Mouse (Mus musculus): ENCODE data around the gene Cutal.
"Not testable (repeated sequence)": the region's sequence is repeated elsewhere in the genome, so short reads cannot be mapped to it uniquely, and the experiment has no call there.

The Cutal gene

DNA sequence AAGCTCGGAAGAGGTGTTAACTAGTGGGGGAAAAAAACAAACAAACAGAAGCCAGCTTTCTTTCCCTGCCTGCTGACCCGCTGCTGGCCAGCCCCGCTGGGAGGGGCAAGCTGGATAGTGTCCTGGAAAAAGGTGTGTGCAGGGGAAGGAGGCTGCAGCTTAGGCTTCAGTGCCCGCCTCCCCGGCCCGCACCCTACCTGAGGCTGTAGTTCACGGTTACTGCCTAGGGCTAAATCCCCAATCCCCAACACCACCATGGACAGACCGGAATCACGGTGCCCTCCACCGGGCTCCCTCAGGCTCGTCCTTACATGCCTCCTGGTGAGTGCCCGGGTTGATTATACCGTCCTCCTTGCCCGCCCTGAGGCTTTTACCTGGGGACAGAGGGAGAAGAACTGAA lies at the start of gene Cutal:
Gene Cutal, plus strand, starts transcription at position 126 of the 400 bp plus-strand sequence.
- no peak for DNase-seq (ENCODE audit: low read depth)

DNA sequence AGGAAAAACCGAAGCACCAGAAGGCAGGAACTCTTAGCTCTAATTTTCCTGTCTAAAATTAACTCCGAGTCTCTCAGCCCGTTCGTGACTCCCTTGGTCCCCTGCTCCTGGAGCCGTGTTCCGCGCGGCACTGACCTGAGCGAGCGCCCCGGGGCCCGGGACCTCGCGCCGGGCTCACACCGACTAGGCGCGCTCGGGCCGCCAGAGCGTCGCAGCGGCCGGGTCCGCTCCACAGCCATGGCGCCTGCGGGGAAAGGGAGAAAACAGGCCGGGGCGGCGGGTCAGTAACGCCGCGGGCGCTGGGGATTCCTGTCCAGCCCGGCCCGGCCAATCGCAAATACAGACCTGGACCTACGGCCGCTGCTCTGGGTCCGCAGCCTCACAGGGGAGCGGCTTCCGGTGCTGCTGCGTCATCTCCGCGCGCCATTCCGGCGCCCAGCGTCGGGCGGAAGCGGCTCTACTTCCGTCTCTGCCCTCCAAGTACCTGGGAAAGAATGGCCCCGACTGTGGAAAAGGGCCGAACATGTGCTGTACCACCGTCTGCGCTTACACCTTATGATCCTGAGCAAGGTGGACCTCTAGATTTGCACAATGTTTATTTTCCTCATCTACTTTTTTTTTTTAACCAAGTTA lies 48.3 kb upstream of the Cutal start, which contains the start of gene Fbxw2:
Gene Fbxw2, minus strand, starts transcription at position 485 of the 633 bp plus-strand sequence.
- DNase-seq (ENCODE audit: low read depth) = peak; percentile 93

DNA sequence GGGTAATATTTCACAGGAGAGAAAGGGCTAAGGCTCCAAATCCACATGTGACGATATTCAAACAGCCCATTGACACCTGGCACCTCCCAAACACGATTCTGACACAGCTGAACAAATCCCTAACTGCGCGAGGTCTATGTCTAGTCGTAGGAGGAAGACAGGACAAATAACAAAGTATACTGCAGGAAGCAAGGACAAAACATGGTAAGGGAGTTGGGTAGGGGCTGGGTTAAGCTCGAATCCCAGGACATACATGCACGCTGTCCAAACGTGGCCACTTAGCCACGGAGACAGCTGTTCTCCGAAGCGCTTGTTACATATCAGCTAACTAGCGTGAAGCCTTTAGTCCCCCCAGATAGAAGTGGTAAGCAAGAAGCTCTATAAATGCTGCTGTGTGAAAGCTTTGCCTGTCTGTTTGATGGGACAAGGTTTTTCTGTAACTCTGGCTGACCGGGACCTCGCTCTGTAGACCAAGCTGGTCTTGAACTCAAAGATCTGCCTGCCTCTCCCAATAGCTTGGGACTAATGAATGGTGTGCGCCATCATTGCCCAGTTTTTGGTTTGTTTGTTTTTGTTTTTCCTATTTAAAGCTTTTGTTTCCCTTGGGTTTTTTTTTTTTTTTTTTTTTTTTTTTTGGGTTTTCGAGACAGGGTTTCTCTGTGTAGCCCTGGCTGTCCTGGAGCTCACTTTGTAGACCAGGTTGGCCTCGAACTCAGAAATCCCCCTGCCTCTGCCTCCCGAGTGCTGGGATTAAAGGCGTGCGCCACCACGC lies 47.5 kb upstream of the Cutal start:
- no peak for DNase-seq (ENCODE audit: low read depth)

DNA sequence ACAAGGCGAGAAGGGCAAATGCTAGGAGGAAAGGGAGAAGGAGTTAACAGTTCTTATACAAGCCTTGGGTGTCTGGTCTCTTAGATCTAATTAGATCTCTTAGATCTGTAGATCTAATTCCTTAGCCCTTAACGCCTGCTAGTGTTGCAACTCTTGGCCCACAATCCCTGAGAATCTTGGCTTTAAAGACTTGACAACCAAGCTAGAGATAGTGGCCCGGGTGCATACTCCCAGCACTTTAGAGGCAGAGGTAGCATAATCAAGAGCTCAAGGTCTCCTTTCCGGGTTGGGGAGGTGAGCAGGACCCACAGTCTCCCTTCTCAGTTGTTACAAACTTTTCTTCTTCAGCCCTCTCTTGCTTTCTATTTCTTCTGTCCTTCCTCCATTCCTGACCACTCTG lies 46.6 kb upstream of the Cutal start:
- DNase-seq (ENCODE audit: low read depth) = no peak

DNA sequence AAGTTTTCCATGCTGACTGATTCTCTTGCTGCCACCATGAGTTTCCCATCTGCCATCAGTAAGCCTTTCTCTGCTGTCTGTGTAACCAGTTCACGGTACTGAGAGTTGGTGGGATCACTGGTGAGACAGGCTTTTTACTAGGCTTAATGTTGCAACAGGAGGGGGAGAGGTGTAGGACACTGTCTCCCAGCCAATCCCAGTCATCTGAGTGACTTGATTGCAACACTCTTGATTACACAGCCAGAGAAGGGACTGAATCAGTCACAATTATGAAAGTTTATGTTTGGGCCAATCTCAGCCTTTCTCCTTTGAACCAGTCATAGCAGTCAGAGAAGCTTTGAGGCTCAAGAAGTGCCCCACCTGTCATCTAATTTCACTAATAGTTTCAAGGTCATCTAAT lies 46.2 kb upstream of the Cutal start:
- no peak for DNase-seq (ENCODE audit: low read depth)

DNA sequence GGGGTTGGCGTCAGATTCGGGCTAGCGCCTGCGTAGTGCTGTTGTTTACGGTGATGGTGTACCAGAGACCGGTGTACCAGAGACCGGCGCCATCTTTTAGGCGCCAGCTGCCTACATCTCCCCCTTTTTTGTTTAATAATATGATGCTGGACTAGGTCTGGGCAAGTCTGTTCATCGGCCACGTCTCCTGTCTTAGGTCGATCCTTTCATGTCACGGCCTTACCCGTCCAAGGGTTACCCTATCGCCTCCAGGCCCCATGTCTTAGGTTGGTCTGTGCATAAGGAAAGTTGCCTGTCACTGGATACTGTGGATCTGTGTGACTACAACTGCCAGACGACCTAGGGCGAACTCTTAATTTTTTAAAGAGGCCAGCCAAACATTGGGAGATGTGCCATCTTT lies 44.1 kb upstream of the Cutal start:
- not testable (repeated sequence) for DNase-seq (ENCODE audit: low read depth)

DNA sequence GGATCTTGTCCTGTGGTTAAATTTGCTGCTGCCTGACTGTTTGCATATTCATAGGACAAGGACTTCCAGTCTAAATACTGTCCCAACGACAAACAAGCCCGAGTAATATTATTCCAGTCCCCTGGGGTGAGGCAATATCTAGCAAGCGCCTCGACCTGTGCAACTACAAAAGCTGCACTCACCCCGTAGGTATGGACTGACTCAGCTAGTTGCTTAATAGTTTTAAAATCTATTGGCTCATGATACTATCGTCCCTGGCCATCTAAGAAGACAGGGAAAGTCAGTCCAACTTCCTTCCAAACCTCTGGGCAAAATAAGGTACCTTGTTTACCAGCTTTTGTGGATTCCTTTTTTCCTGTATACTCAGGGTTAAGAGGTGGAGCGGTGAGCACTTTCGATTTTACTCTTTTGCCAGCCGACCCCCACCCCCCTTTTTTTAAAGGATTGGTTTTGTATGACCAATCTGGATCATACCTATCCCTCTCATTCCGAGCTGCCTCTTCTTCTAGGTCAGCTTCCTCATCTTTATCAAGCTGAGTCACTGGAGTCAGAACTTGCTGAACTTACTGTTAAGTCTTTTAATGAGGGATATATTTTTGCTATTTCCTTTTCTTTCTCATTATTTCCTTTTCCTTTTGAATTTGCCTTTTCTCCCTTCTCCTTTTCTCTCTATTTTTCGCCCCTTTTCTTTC lies 41.3 kb upstream of the Cutal start, which contains the start of gene Gm34653:
Gene Gm34653, plus strand, starts transcription at position 242 of the 692 bp plus-strand sequence.
- not testable (repeated sequence) for DNase-seq (ENCODE audit: low read depth)

DNA sequence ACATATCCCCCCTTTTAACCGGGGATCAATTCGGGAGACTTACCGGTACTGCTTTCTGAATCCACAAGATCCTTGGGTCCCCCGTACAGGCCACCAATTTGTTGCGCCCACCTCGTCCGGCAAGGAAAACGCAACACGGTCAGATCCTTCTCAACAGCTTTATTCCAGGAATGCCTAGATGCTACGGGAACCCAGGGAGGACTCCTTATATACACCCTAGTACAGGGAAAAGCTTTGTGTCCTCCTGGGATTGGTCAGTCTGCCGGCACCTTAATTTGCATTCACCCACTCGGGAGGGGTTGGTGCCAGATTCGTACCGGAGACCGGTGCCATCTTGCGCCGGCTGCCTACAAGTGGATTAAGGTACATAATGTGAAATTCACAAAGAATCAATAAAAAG lies 40.6 kb upstream of the Cutal start:
- DNase-seq (ENCODE audit: low read depth) = no peak

DNA sequence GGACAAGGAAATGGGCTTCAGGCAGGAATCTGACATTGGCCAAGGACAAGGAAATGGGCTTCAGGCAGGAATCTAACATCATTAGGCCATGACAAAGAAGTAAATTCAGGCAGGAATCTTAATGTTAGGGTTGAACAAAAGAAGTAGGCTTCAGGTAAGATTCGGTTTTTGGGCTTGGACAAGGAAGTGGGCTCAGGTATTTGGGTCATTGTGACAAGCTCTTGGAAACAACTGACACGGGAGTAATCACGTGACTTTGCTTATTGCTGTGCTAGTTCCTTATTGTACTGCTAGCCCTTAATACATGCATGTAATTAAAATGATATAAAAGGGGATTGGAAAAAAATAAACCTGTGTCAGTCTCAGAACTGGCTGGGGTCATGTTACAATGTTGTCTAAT lies 38.5 kb upstream of the Cutal start:
- no peak for DNase-seq (ENCODE audit: low read depth)

DNA sequence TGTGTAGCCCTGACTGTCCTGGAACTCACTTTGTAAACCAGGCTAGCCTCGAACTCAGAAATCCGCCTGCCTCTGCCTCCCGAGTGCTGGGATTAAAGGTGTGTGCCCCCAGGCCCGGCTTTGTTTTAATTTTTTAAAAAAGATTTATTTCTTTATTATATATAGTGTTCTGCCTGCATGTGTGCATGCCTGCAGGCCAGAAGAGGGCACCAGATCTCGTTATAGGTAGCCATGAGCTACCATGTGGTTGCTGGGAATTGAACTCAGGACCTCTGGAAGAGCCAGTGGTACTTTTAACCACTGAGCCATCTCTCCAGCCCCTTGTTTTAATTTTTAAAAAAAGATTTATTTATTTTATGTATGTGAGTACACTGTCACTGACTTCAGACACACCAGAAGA lies 34.1 kb upstream of the Cutal start:
- not testable (repeated sequence) for DNase-seq (ENCODE audit: low read depth)

DNA sequence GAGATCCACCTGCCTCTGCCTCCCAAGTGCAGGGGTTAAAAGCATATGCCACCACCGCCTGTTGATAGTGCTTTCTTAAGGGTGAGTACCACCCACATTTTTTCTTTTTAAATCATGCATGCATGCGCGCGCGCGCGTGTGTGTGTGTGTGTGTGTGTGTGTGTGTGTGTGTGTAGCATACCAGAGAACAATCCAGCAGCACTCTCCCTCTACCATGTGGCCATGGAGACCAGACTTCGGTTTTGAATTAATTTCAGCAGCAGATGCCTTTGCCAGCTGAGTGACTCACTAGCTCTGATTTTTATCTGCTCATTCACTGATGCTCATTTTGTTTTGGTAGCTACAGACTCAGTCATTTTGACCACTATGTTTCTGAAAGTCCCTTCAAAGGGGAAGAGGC lies 32.5 kb upstream of the Cutal start:
- DNase-seq (ENCODE audit: low read depth) = no peak

DNA sequence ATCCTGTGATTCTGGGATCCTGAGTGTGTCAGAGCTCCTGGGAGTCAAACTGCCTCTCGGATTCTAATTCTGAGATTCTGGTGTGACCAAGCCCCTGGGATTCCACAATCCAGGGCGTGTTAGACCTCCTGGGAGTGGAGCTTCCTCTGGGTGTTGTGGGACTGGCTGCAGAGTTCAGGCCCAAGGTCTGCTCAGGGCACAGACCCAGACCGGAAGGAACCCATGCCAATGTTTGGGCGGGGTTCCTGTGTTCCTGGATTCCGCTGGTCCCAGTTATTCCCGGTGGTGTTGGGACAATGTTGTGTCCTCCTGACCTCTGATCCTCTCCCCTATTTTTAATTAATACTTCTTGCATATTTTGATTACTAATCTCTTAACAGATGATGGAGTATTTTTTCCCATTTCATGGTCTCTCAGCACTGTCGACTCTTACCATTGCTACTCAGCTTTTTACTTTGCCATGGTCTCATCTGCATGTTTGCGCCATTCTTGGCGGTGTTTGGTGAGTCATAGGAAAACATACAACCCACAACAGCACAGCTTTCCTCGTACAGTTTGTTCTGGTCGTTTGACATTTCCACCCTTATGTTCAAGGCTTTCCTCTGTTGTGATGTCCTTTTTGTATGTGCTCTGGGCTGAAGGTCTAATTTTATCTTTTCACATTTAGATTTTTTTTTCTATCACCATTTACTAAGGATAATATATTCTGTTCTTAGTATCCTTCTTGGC lies 30.8 kb upstream of the Cutal start:
- DNase-seq (ENCODE audit: low read depth) = no peak

DNA sequence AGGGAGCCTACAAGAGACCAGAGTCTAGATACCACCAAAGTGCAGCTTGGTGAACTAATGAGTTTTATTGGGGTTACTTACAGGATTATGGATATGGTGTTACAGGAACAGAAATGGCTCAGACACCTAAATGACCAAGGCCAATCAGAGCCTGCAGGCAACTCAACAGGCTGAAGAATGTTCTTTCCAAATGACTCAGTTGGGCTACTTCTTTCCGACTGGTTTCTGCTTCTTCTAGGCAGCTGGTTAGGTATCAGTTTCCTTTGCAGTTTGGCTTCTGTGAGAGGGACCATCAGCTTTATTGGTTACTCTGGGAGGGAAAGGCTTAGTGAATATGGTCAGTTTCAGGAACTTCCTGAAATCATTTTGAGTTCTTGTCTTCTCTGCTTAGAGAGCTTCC lies 26.5 kb upstream of the Cutal start:
- no peak for DNase-seq (ENCODE audit: low read depth)

DNA sequence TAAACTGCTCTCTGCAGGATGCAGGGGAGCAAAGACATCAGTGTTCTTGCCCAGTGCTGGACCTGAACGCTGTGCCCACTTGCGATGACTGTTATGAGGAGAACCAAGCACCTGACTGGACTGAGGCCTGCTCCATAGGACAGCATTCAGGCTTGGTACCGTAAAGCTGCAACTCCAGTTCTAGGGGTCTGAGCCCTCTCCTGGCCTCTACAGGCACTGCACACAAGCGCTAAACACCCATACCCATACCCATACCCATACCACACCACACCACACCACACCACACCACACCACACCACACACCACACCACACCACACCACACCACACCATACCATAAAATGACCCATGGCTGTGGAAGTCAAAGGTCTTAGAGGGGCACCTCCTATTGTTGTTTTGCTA lies 18.9 kb upstream of the Cutal start:
- no peak for DNase-seq (ENCODE audit: low read depth)

DNA sequence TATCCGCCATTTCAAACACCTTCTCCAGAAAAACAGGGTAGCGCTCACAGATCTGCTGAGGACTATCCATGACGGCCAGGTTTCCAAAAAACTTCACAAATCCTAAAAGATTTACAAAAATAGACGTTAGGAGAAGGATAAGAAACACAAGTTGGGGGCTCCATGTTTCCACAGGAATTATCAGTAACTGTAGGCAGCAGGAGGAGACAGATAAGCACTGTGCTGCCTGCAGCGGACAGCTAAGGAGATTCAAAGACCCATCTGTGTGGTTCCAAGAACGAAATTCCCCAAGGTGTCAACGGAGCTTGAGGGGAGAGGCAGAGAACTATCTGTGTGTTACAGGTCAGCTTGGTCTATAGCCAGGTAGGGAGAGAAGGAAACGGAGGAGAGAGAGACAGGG lies 16.5 kb upstream of the Cutal start:
- no peak for DNase-seq (ENCODE audit: low read depth)

DNA sequence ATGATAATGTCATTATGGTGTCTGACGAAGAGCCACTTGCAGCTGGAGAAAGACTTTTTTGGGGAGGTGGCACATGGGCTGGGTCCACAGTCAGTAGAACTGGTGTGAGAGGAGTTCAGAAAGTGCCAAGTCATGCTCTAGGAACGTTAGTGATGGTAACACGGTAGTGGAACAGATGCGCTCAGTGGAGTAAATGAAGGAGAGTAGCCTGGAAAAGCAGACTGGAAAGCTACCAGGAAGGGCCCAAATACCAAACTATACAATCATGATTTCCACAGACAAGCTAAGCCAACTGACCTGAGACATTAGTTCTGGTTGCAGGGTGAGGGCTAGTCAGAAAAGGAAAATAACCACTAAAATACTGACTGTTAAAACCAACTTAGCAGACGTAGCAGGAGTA lies 4.5 kb upstream of the Cutal start:
- DNase-seq (ENCODE audit: low read depth) = peak; percentile 19

DNA sequence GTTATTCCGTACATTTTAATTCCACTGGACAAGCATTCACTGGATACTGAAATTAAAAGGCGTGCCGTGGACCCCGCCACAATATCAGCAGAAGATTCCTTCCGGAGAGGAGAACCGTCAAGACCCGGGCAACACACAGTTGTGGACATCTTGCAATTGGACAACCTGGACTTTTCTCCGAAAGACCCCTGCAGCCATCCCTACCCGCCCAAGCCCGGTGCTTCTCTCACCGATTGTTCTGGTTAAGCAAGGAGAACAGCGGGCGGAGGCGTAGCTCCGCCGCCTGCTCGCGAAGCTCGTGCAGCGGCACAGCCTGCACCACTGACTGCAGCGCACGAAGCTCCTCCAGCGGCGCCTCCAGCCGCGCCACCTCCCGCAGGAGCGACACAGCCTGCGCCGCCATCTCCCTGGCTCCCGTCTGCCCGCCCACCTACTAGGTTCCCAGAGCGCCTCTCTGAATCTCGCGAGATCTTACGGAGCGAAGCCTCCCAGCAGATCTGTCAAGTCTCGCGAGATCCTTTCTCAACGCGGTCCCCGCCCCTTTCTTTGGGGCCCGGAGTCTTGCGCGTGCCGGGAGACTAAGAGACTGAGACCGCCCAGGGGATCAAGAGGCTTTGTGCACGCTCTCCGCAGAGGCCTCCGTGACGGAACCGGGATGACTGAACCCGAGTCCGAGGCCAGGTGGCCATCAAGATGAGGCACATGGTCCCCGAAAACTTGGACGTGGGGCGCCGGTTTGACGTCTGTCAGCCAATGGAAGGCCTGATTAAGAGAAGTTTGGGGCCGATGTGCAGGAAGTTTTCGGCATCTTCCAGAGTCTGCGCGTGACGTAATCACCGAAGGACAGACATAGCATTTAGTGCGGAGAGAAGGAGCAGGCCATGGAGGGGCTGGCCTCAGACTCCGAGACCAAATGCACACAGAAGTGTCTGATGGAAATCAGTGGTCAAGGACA lies 3.4 kb upstream of the Cutal start:
- peak; percentile 100 for DNase-seq (ENCODE audit: low read depth)

DNA sequence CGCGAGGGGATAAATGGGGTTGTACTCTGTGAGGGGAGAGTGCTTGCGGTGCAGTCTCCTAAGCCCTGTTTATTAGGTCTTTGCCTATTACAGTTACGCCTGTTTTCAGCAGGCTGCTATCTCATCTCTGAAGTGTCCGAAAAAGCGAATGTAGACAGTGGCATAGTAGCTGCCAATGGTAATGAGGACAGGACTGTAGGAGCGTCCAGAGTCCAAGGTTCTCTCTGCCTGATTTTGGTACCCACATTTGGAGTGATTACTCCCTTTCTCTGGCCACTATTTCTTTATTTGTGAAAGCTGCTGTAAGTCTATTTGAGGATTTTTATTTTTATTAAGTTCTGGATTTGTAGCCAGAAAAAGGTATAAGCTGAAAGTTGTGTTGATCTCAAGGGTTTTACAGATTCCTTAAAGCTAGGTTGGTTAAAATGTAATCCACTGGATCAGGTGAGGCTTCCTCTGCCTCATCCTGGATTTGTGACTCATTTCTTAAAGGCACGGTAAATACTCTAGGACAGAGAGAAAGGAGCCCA lies 685 bp downstream of the Cutal start, which contains the start of gene Psmd5:
Gene Psmd5, minus strand, starts transcription at position 153 of the 530 bp plus-strand sequence.
- DNase-seq (ENCODE audit: low read depth) = no peak

DNA sequence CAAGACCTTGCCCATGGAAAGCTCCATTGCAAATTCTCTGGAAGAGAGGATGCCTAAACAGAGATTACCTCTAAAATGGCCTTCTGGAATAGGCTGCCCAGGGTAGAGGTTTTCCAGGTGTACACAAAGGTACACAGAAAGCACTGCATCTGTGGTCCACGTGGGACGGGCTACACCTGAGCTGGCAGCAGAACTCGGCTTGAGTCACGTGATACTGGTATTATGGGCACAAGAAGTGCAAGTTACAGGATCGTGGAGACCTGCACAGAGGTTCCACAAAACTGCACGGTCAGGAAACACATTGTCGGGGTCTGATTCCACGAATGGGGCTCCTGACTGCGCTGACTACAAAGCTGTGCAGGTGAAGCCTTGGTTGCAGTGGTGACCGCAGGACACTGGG lies 5.9 kb downstream of the Cutal start:
- no peak for DNase-seq (ENCODE audit: low read depth)

DNA sequence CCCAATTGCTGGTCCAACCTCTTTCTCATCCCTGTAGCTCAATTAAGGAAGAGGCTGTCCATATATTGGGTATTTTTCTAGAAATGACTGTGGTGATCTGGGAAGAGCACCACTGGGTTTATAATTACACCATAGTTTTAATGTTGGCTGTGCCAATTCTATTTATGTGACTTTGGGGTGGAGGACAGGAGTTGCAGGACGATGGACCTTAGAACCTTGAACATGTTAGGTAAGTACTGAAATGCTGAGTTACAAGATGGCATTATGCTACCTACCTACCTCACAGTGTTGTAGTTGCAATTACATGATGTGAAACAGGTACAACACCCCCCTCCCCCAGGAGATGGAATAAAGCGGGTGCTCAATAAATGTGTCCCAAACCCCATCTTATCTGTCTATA lies 8.6 kb downstream of the Cutal start:
- no peak for DNase-seq (ENCODE audit: low read depth)

DNA sequence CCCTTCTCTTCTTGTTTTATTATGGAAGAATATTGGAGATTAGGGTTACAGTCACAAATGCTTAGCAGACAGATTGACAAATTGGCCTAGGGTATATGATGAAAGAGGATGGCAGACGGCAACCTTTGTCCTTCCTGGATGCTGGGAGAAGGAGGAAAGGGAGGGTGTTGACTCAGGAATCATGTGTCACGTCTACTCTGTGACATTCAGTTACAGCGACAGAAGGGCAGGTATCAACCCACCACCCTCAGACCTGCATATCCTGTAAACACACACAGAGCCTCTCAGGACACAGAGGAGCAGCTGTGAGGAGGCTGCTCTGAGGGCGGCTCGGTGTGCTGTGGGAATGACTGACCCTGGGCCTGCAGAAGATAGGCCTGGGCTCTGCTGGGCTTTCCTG lies 9.0 kb downstream of the Cutal start:
- no peak for DNase-seq (ENCODE audit: low read depth)
